Mouse (Mus musculus): Measurements from ENCODE around the gene Ddx41. TPM values are rescaled to one million over a fixed set of nuclear protein-coding genes. Genes with fewer than 3 reads are reported as not detected.
"Not testable (repeated sequence)": the region's sequence is repeated elsewhere in the genome, so short reads cannot be mapped to it uniquely, and the experiment has no call there.

Ddx41 gene
- total RNA-seq (2014; rRNA removed; ENCODE audit: low replicate concordance) (25.3 and 30.4 TPM in 2 replicates), polyA plus RNA-seq (2015; fragmentation: Nextera tagmentation; extraction: Ambion mirVana) (16.3 and 17.3 TPM in 2 replicates)

DNA sequence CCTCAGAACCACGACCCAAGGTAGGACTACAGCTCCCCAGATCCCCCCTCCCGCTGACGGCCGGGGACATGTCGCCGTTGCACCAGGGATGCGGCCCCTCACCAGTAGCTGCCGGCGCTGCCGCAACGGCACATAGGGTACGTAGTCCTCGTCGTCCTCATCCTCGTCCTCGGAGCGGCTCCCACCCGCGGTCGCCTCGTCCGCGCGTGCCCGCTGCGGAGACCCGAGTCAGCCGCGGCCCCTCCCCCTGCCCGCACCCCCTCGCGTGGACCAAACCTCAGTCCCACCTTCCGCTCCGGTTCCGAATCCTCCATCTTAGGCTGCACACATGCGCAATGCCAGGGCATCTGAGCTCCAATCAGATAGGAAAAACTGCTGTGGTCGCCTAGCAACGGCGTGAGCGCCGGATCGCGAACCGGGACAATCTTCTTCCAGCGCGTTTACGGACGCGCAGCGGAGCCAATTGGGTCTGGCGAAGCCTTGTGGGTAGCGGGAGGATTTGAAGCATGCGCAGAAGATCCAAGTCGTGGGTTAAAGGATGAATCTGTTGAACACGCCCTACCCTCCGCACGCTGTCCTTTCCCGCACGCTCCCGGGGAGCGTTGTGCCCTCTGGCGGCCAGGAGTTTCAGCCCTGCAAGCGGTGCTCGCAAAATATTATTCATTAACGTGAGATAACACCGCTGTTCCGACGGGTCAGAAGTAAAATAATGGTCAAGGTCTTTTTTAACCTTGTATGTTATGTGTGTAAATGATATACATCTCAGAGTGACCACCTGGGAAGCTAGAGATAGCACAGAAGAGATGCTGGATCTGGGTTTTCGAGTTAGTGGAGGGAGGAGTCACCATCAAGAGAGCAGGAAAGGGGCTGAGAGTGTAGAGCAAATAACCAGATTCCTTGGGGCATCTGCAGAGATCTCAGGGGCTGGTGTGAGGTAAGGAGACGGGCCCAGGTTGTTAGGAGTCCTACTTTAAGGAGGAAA, at the start of gene Ddx41:
Gene Ddx41, minus strand, starts transcription at position 465 of the 982 bp plus-strand sequence.
- Histone ChIP-seq H3K27ac (ENCODE audit: low read depth) (no peak within 1 kb of the TSS), H3K9ac (replicated peaks; ENCODE audit: low read depth, low read length) (peak within 1 kb of the TSS; percentile 68), H3K4me2 (ENCODE audit: low read depth, low read length) (peak within 1 kb of the TSS; percentile 83), H3K27me3 (ENCODE audit: control insufficient read depth, insufficient read depth, low read length) (no peaks in the 10 kb centered on the region), H3K4me1 (ENCODE audit: control insufficient read depth, insufficient read depth) (peaks cover 9% of the 10 kb centered on the region), H3K4me3 (ENCODE audit: low read depth, low read length) (peak within 1 kb of the TSS; percentile 84), H3K9me3 (replicated peaks; ENCODE audit: control insufficient read depth, low read length) (no peaks in the 10 kb centered on the region), H3K36me3 (replicated peaks; ENCODE audit: control insufficient read depth, insufficient read depth, low read length) (peaks cover 54% of the 10 kb centered on the region)
- peak; percentile 99 for DNase-seq (ENCODE audit: low spot score)
- ATAC-seq (ENCODE audit: insufficient read depth, low read depth): peak; percentile 97
- TF ChIP-seq CTCF (IDR thresholded peaks at IDR 0.05; ENCODE audit: low read depth) (peak; percentile 86), EP300 (IDR thresholded peaks at IDR 0.05; ENCODE audit: low read depth) (peak; percentile 72)
- WGBS: under 1% methylated on average over 70 of the region's 70 CpGs

DNA sequence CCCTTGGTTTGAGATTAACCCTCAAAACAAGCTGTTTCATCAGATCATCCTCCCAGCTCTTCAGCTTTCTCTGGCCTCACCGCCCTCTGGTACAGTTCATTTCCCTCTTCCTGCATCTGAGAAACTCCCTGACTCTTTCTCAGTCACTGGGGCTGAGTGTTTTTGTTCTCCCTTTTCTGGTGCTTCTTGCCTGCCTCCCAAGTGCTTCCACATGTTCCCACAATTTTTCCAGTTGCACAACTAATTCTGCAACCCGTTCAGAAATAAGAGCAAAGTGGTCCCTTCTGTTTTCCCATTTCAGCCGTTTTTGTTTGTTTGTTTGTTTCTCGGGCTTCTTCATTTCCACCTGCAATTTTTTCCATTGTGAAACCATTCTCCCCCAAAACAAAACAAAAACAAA, 41.6 kb upstream of the Ddx41 start:
- 65% methylated on average over 4 of the region's 4 CpGs for WGBS
- H3K9me3 ChIP-seq (replicated peaks; ENCODE audit: control insufficient read depth, low read length): 0 out of 2 replicates have a peak, but pooled peaks cover 4% of the 10 kb centered on the region
- ATAC-seq (ENCODE audit: insufficient read depth, low read depth): no peak

DNA sequence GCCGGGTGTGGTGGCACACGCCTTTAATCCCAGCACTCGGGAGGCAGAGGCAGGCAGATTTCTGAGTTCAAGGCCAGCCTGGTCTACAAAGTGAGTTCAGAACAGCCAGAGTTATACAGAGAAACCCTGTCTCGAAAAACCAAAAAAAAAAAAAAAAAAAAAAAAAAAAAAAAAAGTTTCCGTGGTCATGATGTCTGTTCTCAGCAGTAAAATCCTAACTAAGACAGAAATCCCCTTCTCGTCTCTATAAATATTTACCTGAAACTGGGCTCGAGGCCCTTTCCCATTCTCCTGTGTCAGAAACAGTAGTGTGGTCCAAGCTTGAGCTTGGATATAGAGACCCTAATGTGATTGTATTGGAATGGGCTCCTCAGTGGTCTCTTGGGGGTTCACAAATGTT, 40.4 kb upstream of the Ddx41 start:
- H3K36me3 ChIP-seq (replicated peaks; ENCODE audit: control insufficient read depth, insufficient read depth, low read length); H3K27ac ChIP-seq (ENCODE audit: low read depth); H3K4me1 ChIP-seq (ENCODE audit: control insufficient read depth, insufficient read depth); ATAC-seq (ENCODE audit: insufficient read depth, low read depth); H3K27me3 ChIP-seq (ENCODE audit: control insufficient read depth, insufficient read depth, low read length); H3K9me3 ChIP-seq (replicated peaks; ENCODE audit: control insufficient read depth, low read length); H3K4me2 ChIP-seq (ENCODE audit: low read depth, low read length); H3K9ac ChIP-seq (replicated peaks; ENCODE audit: low read depth, low read length); H3K4me3 ChIP-seq (ENCODE audit: low read depth, low read length); DNase-seq (ENCODE audit: low spot score): not testable (repeated sequence)
- WGBS: 83% methylated on average over 7 of the region's 7 CpGs

More for the DNA sequence above, 41.6 kb upstream of the Ddx41 start:
- Histone ChIP-seq H3K27me3 (ENCODE audit: control insufficient read depth, insufficient read depth, low read length) (no peaks in the 10 kb centered on the region), H3K27ac (ENCODE audit: low read depth) (no peak overlapping the region), H3K9ac (replicated peaks; ENCODE audit: low read depth, low read length) (no peak overlapping the region), H3K4me2 (ENCODE audit: low read depth, low read length) (no peak overlapping the region), H3K4me3 (ENCODE audit: low read depth, low read length) (no peak overlapping the region), H3K36me3 (replicated peaks; ENCODE audit: control insufficient read depth, insufficient read depth, low read length) (no peaks in the 10 kb centered on the region), H3K4me1 (ENCODE audit: control insufficient read depth, insufficient read depth) (no peaks in the 10 kb centered on the region)
- DNase-seq (ENCODE audit: low spot score): no peak
- TF ChIP-seq EP300 (IDR thresholded peaks at IDR 0.05; ENCODE audit: low read depth) (no peak), CTCF (IDR thresholded peaks at IDR 0.05; ENCODE audit: low read depth) (no peak)

DNA sequence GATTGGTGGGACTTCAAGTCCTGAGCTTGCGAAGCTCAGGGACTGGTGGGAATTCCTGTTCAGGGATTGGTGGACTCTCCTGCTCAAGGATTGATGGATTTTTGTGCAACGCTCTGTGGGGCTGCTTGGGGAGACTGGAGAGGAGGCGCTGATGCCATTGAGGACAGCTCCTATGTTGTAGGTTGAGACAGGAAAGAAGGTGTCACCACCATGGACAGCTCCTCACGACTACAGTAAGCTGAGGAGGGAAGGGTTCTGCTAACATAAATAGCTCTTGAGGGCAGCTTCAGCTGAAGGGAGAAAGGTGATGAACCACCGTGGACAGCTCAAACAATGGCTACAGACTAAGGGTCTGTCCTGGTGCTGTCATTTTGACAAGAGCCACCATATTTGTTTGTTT, 39.5 kb upstream of the Ddx41 start:
- Histone ChIP-seq H3K4me1 (ENCODE audit: control insufficient read depth, insufficient read depth) (no peaks in the 10 kb centered on the region), H3K27me3 (ENCODE audit: control insufficient read depth, insufficient read depth, low read length) (no peaks in the 10 kb centered on the region), H3K9ac (replicated peaks; ENCODE audit: low read depth, low read length) (no peak overlapping the region), H3K9me3 (replicated peaks; ENCODE audit: control insufficient read depth, low read length) (0 out of 2 replicates have a peak, but pooled peaks cover 4% of the 10 kb centered on the region), H3K4me3 (ENCODE audit: low read depth, low read length) (no peak overlapping the region), H3K4me2 (ENCODE audit: low read depth, low read length) (no peak overlapping the region), H3K27ac (ENCODE audit: low read depth) (no peak overlapping the region), H3K36me3 (replicated peaks; ENCODE audit: control insufficient read depth, insufficient read depth, low read length) (no peaks in the 10 kb centered on the region)
- TF ChIP-seq CTCF (IDR thresholded peaks at IDR 0.05; ENCODE audit: low read depth): no peak
- no peak for TF ChIP-seq EP300 (IDR thresholded peaks at IDR 0.05; ENCODE audit: low read depth)
- no peak for ATAC-seq (ENCODE audit: insufficient read depth, low read depth)
- WGBS: 53% methylated on average over 5 of the region's 5 CpGs
- no peak for DNase-seq (ENCODE audit: low spot score)

DNA sequence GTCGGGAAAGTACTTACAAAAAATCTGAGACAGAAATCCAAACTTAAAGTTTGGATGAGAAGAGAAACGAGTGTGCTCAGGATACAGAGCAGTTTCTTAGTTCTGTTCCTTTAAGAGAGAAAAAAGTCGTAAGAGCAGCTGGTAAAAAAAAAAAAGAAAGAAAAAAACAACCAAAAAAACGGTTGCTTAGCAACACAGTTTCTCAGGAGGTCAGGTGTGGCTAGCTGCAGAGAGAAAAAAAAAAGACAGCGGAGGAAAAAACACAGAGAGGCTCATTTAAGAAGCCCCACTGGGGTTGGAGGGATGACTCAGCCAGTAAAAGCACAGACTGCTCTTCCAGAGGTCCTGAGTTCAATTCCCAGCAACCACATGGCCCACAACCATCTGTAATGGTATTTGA, 37.9 kb upstream of the Ddx41 start:
- peaks cover 9% of the 10 kb centered on the region for H3K4me1 ChIP-seq (ENCODE audit: control insufficient read depth, insufficient read depth)
- H3K4me3 ChIP-seq (ENCODE audit: low read depth, low read length): no peak overlapping the region
- DNase-seq (ENCODE audit: low spot score) (no peak), ATAC-seq (ENCODE audit: insufficient read depth, low read depth) (no peak)
- no peak for TF ChIP-seq CTCF (IDR thresholded peaks at IDR 0.05; ENCODE audit: low read depth)
- TF ChIP-seq EP300 (IDR thresholded peaks at IDR 0.05; ENCODE audit: low read depth): no peak
- no peak overlapping the region for H3K9ac ChIP-seq (replicated peaks; ENCODE audit: low read depth, low read length)
- no peak overlapping the region for H3K4me2 ChIP-seq (ENCODE audit: low read depth, low read length)
- WGBS: 73% methylated on average over 5 of the region's 5 CpGs
- H3K36me3 ChIP-seq (replicated peaks; ENCODE audit: control insufficient read depth, insufficient read depth, low read length): no peaks in the 10 kb centered on the region
- no peak overlapping the region for H3K27ac ChIP-seq (ENCODE audit: low read depth)
- H3K9me3 ChIP-seq (replicated peaks; ENCODE audit: control insufficient read depth, low read length): 0 out of 2 replicates have a peak, but pooled peaks cover 4% of the 10 kb centered on the region
- no peaks in the 10 kb centered on the region for H3K27me3 ChIP-seq (ENCODE audit: control insufficient read depth, insufficient read depth, low read length)

Data from heart, postnatal 0 days (tissue).